19 mouse cellular contexts compared by ENCODE assay signal in genomic region chr14:122233212-122233714, GRCm38 (mm10). TPM values are rescaled to one million over a fixed set of nuclear protein-coding genes. Genes with fewer than 3 reads are reported as not detected.
A peak's percentile ranks its signal among the peaks of the same experiment; 100 is the strongest.
DNase-seq lines count a peak whose midpoint lies in the region; ATAC-seq and TF ChIP-seq lines count a peak whose summit lies in the region.
"Had no signal": no experiment of that assay in that cellular context is flagged by ENCODE, and none has a peak within 500 bp of the region (broad histone marks: within the 10 kb centered on the region; RNA-seq: fewer than 3 reads in every experiment).

No protein-coding gene starts in this region.

- ATAC-seq in kidney, postnatal 0 days (replicated peaks; ENCODE audit: low FRiP score, low read depth) = no peak
- ATAC-seq: CD4-positive, CD25-positive, alpha-beta regulatory T cell, adult 4 months; forebrain, postnatal 0 days; inflammation-experienced regulatory T-cells, adult 6 months had no signal

- 47% methylated on average over 19 of the region's 19 CpGs for WGBS in kidney, postnatal 0 days

- peak overlapping the region; percentile 13; the same call in 1 of the 2 replicates for H3K4me2 ChIP-seq in kidney, postnatal 0 days (ENCODE audit: low read length)
- H3K4me2 ChIP-seq: lung, embryonic 14.5 days; stomach, embryonic 15.5 days had no signal

- no peak overlapping the region for H3K9ac ChIP-seq in kidney, postnatal 0 days (ENCODE audit: low read depth, low read length)
- H3K9ac ChIP-seq: forebrain, postnatal 0 days; lung, embryonic 14.5 days; stomach, embryonic 15.5 days had no signal

- peak; percentile 91 for DNase-seq in brain, adult 2 months (ENCODE audit: low read depth, low spot score)
- DNase-seq in cerebellum, adult 11-12 months = peak; percentile 86
- peak; percentile 74 to 82 for DNase-seq in cerebellum, postnatal 36 days
- peak; percentile 46 for DNase-seq in kidney, postnatal 0 days (ENCODE audit: low spot score)
- DNase-seq in layer of hippocampus, adult 18-20 months (ENCODE audit: low spot score in 2 of 2) = no peak
- no peak for DNase-seq in left cerebral cortex, postnatal 14 days (ENCODE audit: low spot score in 2 of 2)
- no peak for DNase-seq in right cerebral cortex, adult 2 months (ENCODE audit: low spot score in 2 of 2)
- DNase-seq in adrenal gland, adult 18-20 months (ENCODE audit: low spot score in 2 of 2) = no peak
- DNase-seq: adrenal gland, postnatal 10 days; forebrain, postnatal 0 days; heart, postnatal 10 days; layer of hippocampus, adult 9-11 months; lung, embryonic 14.5 days; retina, postnatal 1 day; spleen, adult 18-20 months; thymus, postnatal 36 days had no signal

- intact Hi-C loops in left cerebral cortex, postnatal 14 days (cut with DNase I) = loop anchor here (5.0 kb wide), 1 partner anchor 174 kb away; no protein-coding TSS in a partner anchor

- no peak overlapping the region for H3K4me3 ChIP-seq in kidney, postnatal 0 days (replicated peaks; ENCODE audit: low read depth, low read length)
- H3K4me3 ChIP-seq: stomach, embryonic 15.5 days had no signal

- no peak for TF ChIP-seq CTCF in kidney, postnatal 0 days (IDR thresholded peaks at IDR 0.05; ENCODE audit: low read depth)

- no peak overlapping the region for H3K27ac ChIP-seq in kidney, postnatal 0 days
- H3K27ac ChIP-seq: stomach, embryonic 15.5 days had no signal

- no peaks in the 10 kb centered on the region for H3K36me3 ChIP-seq in kidney, postnatal 0 days (ENCODE audit: insufficient read depth, low read length)
- H3K36me3 ChIP-seq: stomach, embryonic 15.5 days had no signal

- no peaks in the 10 kb centered on the region for H3K9me3 ChIP-seq in kidney, postnatal 0 days (replicated peaks; ENCODE audit: low read length)
- H3K9me3 ChIP-seq: stomach, embryonic 15.5 days had no signal

- H3K4me1 ChIP-seq in kidney, postnatal 0 days (replicated peaks; ENCODE audit: insufficient read depth, low read length) = no peaks in the 10 kb centered on the region
- H3K4me1 ChIP-seq: stomach, embryonic 15.5 days had no signal

- peaks cover 17% of the 10 kb centered on the region for H3K27me3 ChIP-seq in kidney, postnatal 0 days (ENCODE audit: insufficient read depth, low read length)

RNA-seq across cellular contexts. Expression of gene Clybl, which starts 51.8 kb away (rescaled TPM):
- polyA plus RNA-seq in kidney, postnatal 0 days (2015; fragmentation: Nextera tagmentation; extraction: Ambion mirVana) = 45.7 and 47.9 TPM in 2 replicates
- total RNA-seq in layer of hippocampus, adult 18-20 months (2021) = 10 to 100 TPM; 29.5 to 30.4 TPM
- total RNA-seq in left cerebral cortex, postnatal 14 days (2021) = 10 to 100 TPM; 17.9 to 23.4 TPM
- total RNA-seq in adrenal gland, adult 18-20 months (2021) = 100 to 1,000 TPM in 1 of 2 experiments, 10 to 100 TPM in 1; 82.6 to 144 TPM

Comparison
In these comparisons a context has a peak if more than half of its experiments do, and no peak if none do; other contexts are left out.
1. DNase-seq: peak in brain, adult 2 months (single experiment), cerebellum, adult 11-12 months (single experiment), cerebellum, postnatal 36 days (2 of 2) and kidney, postnatal 0 days (single experiment); none in layer of hippocampus, adult 18-20 months (0 of 2), left cerebral cortex, postnatal 14 days (0 of 2), right cerebral cortex, adult 2 months (0 of 2) and adrenal gland, adult 18-20 months (0 of 2).